Mouse (Mus musculus): ENCODE measurements at regions not wholly inside any gene's neighbourhood (a gene's known extent, or its start where the extent isn't known, plus 50 kb on each side); places are given as distances from the start of the nearest gene placed in this dataset.

DNA sequence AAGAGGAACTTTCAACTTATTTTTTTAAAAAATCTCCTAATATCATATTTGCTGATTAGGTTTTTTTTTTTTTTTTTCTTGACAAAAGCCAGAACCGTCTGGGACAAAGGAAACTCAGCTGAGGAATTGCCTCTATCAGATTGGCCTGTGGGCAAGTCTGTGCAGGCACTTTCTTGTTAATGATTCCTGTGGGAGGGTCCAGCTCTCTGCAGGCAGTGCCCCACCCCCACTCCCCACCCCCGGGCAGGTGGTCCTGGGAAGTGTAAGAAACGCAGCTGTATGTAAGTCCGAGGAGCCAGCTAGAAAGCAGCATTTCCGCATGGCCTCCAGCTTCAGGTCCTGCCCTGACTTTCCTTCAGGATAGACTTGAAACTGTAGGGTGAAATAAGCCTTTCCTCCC is 377.7 kb downstream of the Sox2 start:
- in situ Hi-C loops (cut with MboI, MseI): no loop called here

DNA sequence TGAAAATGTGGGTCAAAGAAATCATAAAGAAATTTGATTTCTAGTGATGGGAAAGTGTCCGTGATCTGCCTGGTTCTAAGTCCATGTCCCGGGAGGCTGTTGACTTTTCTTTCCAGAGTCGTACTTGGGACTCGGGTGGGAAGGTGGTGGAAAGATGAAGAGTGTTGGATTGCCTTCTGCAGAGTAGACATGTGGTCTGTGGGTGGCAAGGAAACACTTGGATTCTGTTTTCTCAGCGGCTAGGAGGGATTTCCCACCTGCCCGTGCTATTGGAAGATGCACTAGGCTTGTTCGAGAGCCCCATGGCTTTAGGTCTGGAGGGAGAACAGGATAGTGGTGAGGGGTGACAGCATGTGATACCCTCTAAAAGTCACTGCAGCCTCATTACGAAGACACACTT is 379.7 kb downstream of the Sox2 start:
- in situ Hi-C loops (cut with MboI, MseI): no loop called here

DNA sequence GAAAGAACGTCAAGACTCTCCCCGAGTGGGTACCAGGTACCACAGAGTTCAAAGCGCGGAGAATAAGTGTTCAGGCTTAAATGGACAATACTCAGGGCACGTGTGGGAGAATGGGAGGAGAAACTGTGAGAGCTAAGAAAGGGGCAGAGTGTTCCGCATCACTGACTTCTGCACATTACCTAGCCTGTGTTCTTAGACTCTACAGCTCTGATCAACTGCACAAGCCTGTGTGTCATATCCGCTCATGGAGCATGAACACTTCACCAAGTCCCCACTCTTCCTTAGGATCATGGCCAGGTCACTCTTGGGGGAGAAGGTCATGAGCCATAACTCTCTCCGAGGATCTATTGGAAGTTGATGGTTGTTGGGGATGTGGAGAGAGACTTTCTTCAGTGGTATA is 383.4 kb downstream of the Sox2 start:
- in situ Hi-C loops (cut with MboI, MseI): no loop called here

DNA sequence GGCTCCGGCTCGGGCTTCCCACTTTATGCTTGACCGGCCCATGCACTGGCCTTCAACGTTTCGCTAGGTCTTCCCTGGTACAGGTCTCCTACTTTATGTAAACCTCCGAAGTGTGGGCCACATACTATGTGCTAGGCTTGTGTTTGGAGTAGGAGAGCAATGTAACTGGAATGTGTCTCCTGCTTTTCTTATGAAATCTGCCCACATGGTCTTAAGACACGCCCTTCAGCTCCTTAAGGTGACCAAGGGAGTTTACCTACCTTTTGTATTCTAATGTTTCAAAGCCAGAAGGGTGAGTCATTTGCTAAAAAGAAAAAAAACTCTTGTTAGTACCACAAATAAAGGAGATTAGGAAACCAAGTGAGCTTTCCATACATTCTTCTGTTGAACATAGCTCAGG is 385.0 kb downstream of the Sox2 start:
- in situ Hi-C loops (cut with MboI, MseI): no loop called here

DNA sequence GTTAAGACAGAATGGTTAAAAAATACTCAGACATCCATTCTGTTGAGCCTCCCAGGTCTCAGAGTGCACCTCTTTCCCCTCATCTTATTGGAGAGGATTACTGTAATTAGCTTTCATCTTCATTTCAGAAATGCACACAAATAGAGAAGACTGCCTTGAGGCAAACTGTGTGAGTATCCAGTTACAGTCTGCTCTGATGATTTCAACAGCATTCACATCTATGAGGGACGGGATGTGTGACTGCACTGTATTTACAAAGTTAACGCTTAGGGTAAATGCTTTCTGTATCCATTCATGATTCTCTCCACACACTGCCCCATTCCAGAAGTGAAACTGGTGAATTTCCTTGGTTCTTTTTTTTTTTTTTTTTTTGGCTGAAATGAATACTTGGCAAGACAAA is 393.5 kb downstream of the Sox2 start:
- in situ Hi-C loops (cut with MboI, MseI): loop anchor here (10.0 kb wide), 1 partner anchor 821 kb away; no protein-coding TSS in a partner anchor

DNA sequence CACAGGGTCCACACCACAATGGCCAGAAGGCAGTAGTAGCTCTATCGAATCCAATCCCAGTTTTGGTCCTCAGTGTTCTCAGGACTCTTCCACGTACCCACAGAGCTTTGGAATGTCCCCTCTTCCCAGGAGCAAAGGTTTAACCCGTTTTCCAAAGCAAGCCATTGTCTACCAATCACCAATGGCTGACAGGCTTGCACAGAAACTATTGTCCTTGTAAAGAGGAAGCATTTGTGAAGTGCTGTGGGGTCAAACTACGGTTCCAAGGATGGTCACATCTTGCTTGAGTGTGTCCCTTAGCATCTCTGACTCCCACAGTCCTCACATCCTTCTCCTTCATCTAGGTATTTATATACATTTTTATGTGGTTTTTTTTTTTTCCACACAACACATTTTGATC is 409.2 kb downstream of the Sox2 start:
- in situ Hi-C loops (cut with MboI, MseI): no loop called here

DNA sequence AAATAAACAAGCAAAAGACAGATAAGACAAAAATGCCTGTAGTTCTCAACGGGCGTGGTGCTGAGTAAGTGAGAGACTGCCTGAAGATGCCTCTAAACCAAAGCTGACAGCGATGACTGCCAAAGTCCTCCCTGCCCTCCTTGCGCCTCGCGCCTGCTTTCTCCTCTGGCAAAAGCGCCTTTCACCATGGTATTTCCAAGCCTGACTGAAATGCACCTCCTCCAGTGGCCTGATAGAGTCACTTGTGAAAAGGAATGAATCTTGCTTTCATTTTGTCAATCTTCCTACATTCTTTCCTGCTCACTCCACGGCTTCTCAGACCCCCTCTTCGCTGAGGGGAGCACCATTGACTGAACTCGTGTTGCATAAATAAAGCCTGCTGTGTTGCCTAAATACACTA is 409.8 kb downstream of the Sox2 start:
- in situ Hi-C loops (cut with MboI, MseI): no loop called here

DNA sequence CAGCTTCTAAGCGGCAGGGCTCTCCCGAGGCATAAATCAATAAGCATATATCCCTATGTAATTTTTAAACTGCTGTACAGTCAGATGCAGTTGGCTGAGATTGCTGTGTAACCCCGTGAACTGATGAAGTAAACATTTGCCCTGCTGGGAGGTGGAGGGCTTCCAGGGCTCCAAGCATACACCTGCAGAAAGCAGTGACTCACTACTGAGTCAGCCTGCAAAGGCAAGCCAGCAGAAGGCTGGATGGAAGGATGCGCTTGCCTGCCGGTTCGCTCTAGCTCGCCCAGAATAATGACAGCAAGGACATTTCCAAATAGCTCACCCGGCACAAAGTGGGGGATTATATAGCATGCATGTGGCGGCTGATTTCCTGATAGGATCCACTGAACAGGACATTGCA is 416.6 kb downstream of the Sox2 start:
- in situ Hi-C loops (cut with MboI, MseI): no loop called here

DNA sequence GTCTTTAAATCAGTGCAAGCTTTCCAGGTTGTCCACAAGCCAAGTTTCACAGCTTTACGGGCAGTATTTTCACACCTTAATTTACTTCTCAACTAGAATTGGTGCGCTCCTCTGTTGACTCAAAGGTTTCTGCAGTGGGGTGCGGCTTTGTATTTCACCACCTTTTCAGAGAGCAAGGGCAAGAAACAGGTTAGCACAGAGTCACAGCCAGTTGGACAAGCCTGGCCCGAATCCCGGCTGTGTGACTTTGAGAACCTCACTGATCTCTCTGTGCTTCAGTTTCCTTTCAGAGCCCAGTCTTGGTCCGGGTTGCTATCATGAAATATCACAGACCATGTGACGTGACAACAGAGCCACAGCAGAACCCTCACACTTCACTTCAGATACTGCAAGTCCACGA is 418.4 kb downstream of the Sox2 start:
- in situ Hi-C loops (cut with MboI, MseI): no loop called here

DNA sequence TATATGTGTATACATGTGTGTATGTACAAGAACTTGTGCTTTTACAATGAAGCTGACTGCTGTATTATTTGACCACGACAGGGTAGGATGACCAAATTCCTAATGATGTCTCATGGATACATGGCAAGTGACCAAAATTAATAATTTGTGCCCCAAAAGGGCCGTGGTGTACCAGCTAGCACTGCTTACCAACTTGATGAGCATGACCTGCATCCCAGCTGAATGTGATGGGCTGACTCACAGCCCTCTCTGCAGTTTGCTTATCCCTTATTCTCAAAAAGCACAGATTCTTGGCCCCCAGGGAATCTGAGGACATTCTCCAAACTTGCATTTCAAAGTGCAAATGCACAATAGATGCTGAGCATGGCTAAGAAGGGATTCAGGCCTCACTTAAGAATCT is 420.8 kb downstream of the Sox2 start:
- in situ Hi-C loops (cut with MboI, MseI): no loop called here

DNA sequence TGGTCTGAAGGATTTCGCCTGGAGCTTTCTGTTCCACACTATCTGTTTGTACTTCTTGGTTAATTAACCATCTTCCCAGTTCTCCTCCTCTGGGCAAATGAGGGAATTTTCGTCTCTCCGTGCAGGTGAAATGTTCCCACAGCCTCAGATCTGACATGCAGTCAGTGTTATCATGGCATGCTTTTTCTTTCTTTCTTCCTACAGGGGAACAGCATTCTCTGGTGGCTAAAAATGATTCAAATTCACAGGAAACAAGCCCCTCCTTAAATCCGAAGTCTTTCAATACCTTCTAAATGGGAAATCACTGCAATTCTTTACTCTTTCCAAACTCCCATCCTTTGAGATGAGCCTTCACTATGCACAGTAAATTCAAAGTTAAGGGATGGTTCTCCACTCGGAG is 429.7 kb downstream of the Sox2 start:
- in situ Hi-C loops (cut with MboI, MseI): no loop called here

DNA sequence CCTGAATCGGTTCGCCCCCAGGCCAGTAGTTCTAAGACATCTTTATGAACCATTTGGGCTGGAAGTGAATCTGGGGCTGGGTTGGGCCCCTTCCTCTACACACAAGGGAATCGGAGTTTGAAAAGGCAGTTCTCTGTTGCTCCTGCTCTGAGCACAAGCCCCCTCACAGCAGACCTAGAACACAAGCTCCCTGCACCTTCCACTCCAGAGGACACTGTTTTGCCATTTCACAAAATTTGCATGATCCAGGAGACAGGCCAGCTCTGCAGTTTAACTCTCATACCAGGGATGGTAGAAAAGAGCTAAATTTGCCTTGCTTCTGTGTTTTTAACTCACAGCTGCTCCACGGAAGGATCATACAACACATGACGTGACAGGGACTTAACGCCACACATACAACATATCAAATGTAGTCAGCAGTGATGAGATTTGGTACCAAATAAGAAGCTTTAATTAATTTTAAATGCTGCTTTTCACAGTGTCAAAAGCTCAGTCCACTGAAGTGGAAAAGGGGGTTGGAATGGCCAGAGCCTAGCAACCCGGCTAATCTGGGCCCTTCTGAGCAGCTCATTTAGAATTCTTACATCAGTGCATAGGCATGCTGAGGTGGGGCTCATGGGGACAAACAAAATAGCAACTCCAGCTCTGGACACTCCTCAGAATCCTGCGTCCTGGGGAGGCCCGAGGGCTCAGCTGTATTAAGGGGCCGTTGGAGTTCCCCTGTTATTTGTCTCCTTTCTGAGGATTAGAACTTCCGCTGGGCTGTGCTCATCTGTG is 434.1 kb downstream of the Sox2 start:
- in situ Hi-C loops (cut with MboI, MseI): no loop called here

DNA sequence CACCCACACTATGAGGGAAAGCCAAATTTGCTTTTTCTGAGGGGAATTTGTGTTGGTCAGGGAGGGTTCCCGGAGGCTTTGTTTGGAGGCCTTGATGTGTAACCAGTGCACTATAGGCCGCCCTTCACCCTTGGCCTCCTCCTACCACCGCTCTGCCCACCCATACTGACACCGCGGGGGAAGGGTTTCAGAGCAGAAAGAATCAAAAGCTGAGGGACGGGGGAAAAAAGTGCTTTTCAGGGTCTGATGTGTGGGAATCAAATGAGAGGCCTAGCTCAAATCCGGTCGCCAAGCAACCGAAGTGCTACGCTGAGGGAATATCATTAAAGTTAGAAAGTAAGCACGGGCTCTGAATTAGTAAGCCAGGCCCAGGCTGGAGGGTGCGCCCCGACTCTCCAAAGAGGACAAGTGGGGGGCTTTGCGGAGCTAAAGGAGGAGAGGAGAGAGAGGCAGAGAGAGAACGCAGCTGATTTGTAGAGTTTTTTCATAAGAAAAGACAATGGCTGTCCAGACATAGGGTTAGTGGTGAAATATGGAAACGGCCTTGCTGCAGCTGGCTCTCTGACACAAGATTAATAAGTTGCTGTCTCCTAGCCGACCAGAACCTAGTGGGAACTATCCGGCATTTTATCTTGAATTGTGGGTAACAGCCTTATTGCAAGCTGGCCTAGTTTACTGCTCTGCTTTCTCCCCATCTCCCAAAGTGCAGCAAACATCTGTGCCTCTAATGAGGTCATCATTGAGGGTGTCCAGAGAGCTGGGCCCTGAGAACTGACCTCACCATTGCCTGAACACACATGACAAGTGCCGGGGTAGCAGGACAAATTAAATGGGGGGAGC is 438.3 kb downstream of the Sox2 start:
- in situ Hi-C loops (cut with MboI, MseI): no loop called here

DNA sequence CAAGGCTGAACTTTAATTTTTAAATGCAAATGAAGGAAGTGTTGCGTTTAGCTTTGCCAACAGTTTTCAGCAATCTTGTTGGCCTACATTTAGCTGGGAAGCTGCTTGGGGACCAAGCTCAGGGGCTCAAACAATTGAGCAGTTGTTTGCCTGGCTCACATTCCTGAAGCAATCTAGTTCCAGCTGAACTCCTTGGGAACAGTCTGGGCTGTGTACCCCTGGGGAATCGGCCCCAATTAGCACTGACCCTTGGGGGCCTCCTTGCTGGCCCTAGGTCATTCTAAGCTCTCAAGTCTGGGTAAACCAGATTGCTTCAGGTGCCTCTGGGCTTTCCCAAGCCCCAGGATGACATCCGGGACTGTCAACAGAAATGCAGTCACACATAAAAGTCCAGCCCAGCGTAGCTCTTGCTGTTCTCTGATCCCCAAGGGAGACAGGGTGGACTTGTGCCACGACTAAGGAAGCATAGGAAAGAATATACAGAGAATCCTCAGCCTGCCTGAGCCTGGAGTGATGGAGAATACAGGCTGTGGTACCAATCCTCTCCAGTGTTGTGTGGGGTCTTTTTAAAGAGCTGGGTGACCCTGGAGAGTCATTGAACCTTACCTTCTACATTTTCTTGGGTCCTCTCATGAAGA is 440.4 kb downstream of the Sox2 start:
- in situ Hi-C loops (cut with MboI, MseI): no loop called here

DNA sequence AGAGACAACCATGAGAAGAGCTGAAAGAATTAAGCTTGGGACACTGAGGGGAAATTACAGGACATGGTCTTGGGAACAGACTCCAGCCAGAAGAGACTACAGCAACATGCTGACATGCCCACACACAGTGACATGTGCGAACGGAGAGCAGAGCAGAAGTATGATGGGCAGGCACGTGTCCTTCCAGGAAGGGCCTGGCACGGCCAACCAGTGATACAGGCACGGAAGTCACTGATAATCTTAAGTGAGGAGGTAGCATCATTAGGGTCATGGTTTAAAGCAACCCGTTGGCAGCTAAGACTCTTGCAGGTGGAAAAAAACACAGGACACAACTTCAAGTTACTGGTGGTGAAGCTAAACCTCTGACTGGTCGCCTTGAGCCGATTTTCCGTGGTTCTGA is 442.8 kb downstream of the Sox2 start:
- in situ Hi-C loops (cut with MboI, MseI): no loop called here

DNA sequence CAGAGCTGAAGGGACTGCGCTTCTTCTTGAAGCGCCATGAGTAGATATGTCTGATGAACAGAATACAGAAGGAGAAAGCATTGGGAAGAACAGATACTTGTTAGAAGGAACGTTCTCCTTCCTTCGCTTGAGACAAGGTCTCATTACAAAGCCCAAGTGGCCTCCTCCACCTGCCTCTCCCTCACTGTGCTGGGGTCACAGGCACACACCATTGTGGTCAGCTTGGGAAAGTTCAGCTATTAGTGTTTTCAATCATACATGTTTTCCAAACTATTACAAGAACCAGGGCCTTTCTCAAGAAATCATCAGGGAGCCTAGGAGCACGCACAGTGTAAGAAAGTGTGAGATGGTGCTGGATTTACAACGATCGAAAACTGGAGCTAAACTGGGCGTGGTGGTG is 445.0 kb downstream of the Sox2 start:
- in situ Hi-C loops (cut with MboI, MseI): no loop called here

DNA sequence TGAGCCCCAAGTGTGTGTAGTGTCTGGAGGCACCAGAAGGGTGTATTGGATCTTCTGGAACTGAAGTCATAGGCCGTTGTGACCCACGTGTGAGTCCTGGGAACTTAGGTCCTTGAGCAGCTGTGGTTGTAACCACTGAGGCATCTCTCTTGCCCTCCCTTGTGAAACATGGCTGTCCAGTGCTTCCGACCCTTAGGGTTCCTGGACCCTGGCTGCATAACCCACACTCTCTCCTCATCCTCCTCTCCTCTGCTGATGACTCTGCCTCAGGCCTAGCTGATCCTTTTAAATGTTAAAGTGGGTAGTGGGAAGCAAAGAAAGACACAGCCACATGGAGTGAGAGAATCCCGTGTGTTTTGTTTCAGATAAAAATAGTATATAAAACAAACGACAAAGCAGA is 446.2 kb downstream of the Sox2 start:
- in situ Hi-C loops (cut with MboI, MseI): no loop called here

DNA sequence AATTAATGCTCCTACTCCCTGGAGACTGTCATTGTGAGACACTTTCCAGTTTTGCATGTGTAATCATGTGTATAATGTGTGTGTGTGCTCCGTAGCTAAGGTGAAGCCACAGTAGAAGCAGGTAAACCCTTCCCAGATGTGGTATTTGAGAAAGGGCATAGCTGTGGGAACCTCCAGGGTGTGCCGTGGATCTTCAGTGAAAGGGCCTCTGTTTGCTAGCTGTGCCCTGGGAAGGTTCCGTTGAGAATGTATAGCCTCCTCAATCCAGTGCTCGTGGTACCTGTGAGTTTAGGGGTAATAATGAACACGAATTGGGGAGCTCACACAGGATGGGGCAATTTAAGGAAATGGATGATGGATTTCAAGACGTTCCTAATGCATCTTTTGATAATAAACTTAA is 447.6 kb downstream of the Sox2 start:
- in situ Hi-C loops (cut with MboI, MseI): no loop called here

DNA sequence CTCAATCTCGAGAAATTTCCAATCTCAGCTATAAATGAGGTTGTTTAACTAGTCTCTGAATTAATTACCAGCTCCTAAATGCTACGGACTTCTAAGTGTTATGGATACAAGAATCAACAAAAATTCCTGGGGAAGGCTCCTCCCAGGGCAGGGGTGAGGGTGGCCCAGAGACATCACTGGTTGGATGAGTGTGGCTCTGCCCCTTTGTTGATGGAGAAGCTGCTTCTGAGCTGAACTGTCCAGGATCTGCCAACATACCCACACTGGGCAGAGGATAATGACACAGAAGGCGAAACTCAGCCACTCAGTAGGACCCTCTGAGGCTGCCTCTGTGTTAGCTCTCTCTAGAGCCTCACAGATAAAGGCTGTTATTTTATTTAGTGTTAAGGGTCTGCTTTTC is 449.0 kb downstream of the Sox2 start:
- in situ Hi-C loops (cut with MboI, MseI): no loop called here

DNA sequence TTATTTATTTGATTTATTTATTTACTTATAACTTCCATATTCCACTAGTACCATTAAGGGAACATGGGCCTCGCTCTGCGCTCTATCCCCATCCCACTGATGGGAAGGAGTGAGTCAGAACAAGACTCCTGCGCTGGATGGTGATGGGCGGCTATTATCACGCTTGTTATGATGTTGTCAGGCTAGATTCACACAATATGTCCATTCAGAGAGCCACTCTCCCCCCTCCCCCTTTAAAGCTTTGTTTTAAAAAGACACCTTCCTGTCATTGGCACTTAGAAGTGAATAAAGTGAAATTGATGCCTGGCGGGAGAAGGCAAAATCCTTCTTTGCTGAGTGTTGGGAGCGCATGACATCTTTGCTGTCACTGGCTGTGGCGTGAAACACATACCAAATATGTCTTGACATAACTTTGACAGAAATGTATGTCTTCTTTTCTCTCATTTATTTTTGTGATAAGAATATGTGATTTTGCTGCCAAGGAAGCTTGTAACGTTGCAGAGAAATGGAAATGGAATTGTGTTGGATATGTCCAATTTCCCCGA is 449.7 kb downstream of the Sox2 start:
- in situ Hi-C loops (cut with MboI, MseI): loop anchor here (25.0 kb wide), 1 partner anchor 1138 kb away; no protein-coding TSS in a partner anchor

DNA sequence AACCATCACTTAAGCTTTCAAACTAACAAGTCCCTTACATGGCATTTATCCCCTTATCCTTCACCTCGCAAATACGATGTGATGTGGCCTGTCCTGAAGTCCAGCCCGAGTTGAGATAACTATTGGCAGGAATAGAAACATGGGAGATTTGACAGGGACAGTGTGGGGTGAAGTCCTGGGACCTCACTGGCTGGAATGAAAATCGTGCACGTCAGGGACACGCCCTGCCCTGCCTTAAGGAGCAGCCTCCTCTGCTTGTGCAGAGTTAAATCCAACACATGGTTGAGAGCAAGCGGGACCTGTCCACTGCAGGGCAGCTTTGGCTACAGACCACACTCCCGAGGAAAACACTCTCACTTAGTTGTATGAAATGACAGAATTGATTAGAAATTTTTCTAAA is 451.1 kb downstream of the Sox2 start:
- in situ Hi-C loops (cut with MboI, MseI): loop anchor here (25.0 kb wide), 1 partner anchor 1139 kb away; no protein-coding TSS in a partner anchor

DNA sequence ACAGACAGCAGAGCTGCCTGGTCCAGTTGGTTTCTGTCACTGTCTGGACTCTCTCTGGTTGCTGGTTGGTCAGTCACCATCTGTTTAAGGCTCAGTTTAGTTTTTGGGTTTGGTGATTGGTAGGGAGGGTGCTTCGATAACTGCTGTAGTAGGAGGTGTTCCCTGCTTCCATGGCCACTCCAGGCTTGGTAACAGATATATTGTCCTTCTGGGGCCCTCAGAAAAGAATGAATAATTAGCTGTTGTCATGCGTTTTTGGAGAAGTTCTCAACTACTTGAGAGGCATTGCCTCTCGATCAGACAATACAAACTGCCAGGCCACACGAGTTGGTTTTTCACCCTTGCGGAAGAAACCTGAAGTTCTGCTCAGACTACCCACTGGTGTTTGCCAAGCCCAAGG is 451.7 kb downstream of the Sox2 start:
- in situ Hi-C loops (cut with MboI, MseI): loop anchor here (25.0 kb wide), 1 partner anchor 1140 kb away; no protein-coding TSS in a partner anchor

Measured in T-helper 1 cell (primary cell).